Mouse (Mus musculus): ENCODE data around the gene Nr5a1.

Nr5a1 gene

GRCm38 (mm10) chr2:38714324-38714723, at the start of gene Nr5a1:
TSS of gene Nr5a1 (minus strand) at chr2:38714542.
- no peak for DNase-seq

GRCm38 (mm10) chr2:38739847-38740246, 25.5 kb upstream of the Nr5a1 start:
- DNase-seq: no peak

- DNase-seq: peak; percentile 86
Measured at GRCm38 (mm10) chr2:38739410-38739809, 25.1 kb upstream of the Nr5a1 start.

- peak; percentile 86 for DNase-seq
Measured at GRCm38 (mm10) chr2:38738601-38739301, 24.4 kb upstream of the Nr5a1 start.

GRCm38 (mm10) chr2:38735740-38736139, 21.4 kb upstream of the Nr5a1 start:
- DNase-seq: peak; percentile 80

- peak; percentile 79 for DNase-seq
Measured at GRCm38 (mm10) chr2:38734721-38735120, 20.4 kb upstream of the Nr5a1 start.

GRCm38 (mm10) chr2:38730331-38730827, 16.0 kb upstream of the Nr5a1 start:
- DNase-seq: peak; percentile 22

GRCm38 (mm10) chr2:38725427-38725826, 11.1 kb upstream of the Nr5a1 start:
- no peak for DNase-seq

- no peak for DNase-seq
Measured at GRCm38 (mm10) chr2:38723378-38723777, 9.0 kb upstream of the Nr5a1 start.

- no peak for DNase-seq
Measured at GRCm38 (mm10) chr2:38722076-38722475, 7.7 kb upstream of the Nr5a1 start.

- no peak for DNase-seq
Measured at GRCm38 (mm10) chr2:38720661-38721060, 6.3 kb upstream of the Nr5a1 start.

GRCm38 (mm10) chr2:38719354-38719753, 5.0 kb upstream of the Nr5a1 start:
- DNase-seq: no peak

- no peak for DNase-seq
Measured at GRCm38 (mm10) chr2:38718676-38719075, 4.3 kb upstream of the Nr5a1 start.

GRCm38 (mm10) chr2:38717436-38717835, 3.1 kb upstream of the Nr5a1 start:
- no peak for DNase-seq

GRCm38 (mm10) chr2:38713596-38713995, 746 bp downstream of the Nr5a1 start:
- no peak for DNase-seq

- no peak for DNase-seq
Measured at GRCm38 (mm10) chr2:38712769-38713125, 1.6 kb downstream of the Nr5a1 start.

- DNase-seq: no peak
Measured at GRCm38 (mm10) chr2:38712076-38712768, 2.1 kb downstream of the Nr5a1 start.

- no peak for DNase-seq
Measured at GRCm38 (mm10) chr2:38711421-38711861, 2.9 kb downstream of the Nr5a1 start.

GRCm38 (mm10) chr2:38710304-38711241, 3.8 kb downstream of the Nr5a1 start:
- no peak for DNase-seq

- no peak for DNase-seq
Measured at GRCm38 (mm10) chr2:38708907-38709688, 5.2 kb downstream of the Nr5a1 start.

GRCm38 (mm10) chr2:38706661-38707060, 7.7 kb downstream of the Nr5a1 start:
- no peak for DNase-seq

- DNase-seq: no peak
Measured at GRCm38 (mm10) chr2:38705036-38705435, 9.3 kb downstream of the Nr5a1 start.
